Mouse (Mus musculus): ENCODE results near the gene Psors1c2. TPM values are rescaled to one million over a fixed set of nuclear protein-coding genes. Genes with fewer than 3 reads are reported as not detected.
A peak's percentile ranks its signal among the peaks of the same experiment; 100 is the strongest.

The Psors1c2 gene
- polyA plus RNA-seq, 1 experiment: not detected

GRCm38 (mm10) chr17:35556186-35556765 is 23.3 kb downstream of the Psors1c2 start:
- WGBS: 85% methylated on average over 13 of the region's 13 CpGs
- no peak for TF ChIP-seq POLR2A (IDR thresholded peaks at IDR 0.05; ENCODE audit: borderline replicate concordance, control insufficient read depth, low read depth, low read length)
- no peak for TF ChIP-seq CTCF (IDR thresholded peaks at IDR 0.05; ENCODE audit: control insufficient read depth, insufficient read depth, low read length)
- no peak overlapping the region for H3K4me3 ChIP-seq (replicated peaks; ENCODE audit: control insufficient read depth, low read depth, low read length)
- no peaks in the 10 kb centered on the region for H3K4me1 ChIP-seq (ENCODE audit: control insufficient read depth, insufficient read depth, low read length)
- H3K27ac ChIP-seq (ENCODE audit: control insufficient read depth, insufficient read depth, low read depth, low read length, poor library complexity): no peak overlapping the region

- TF ChIP-seq CTCF (IDR thresholded peaks at IDR 0.05; ENCODE audit: control insufficient read depth, insufficient read depth, low read length): peak; percentile 67
- TF ChIP-seq POLR2A (IDR thresholded peaks at IDR 0.05; ENCODE audit: borderline replicate concordance, control insufficient read depth, low read depth, low read length): no peak
- no peak overlapping the region for H3K4me3 ChIP-seq (replicated peaks; ENCODE audit: control insufficient read depth, low read depth, low read length)
- no peak overlapping the region for H3K27ac ChIP-seq (ENCODE audit: control insufficient read depth, insufficient read depth, low read depth, low read length, poor library complexity)
- WGBS: 21% methylated on average over 5 of the region's 5 CpGs
- H3K4me1 ChIP-seq (ENCODE audit: control insufficient read depth, insufficient read depth, low read length): no peaks in the 10 kb centered on the region
These were observed 23.8 kb downstream of the Psors1c2 start for GRCm38 (mm10) chr17:35556812-35557211.

- Histone ChIP-seq H3K4me1 (ENCODE audit: control insufficient read depth, insufficient read depth, low read length) (no peaks in the 10 kb centered on the region), H3K4me3 (replicated peaks; ENCODE audit: control insufficient read depth, low read depth, low read length) (no peak overlapping the region), H3K27ac (ENCODE audit: control insufficient read depth, insufficient read depth, low read depth, low read length, poor library complexity) (no peak overlapping the region)
- 72% methylated on average over 9 of the region's 9 CpGs for WGBS
- no peak for TF ChIP-seq POLR2A (IDR thresholded peaks at IDR 0.05; ENCODE audit: borderline replicate concordance, control insufficient read depth, low read depth, low read length)
- no peak for TF ChIP-seq CTCF (IDR thresholded peaks at IDR 0.05; ENCODE audit: control insufficient read depth, insufficient read depth, low read length)
These were observed 24.4 kb downstream of the Psors1c2 start for GRCm38 (mm10) chr17:35557351-35557750.

- WGBS: 55% methylated on average over 8 of the region's 8 CpGs
- TF ChIP-seq POLR2A (IDR thresholded peaks at IDR 0.05; ENCODE audit: borderline replicate concordance, control insufficient read depth, low read depth, low read length): no peak
- TF ChIP-seq CTCF (IDR thresholded peaks at IDR 0.05; ENCODE audit: control insufficient read depth, insufficient read depth, low read length): no peak
These were observed 25.2 kb downstream of the Psors1c2 start for GRCm38 (mm10) chr17:35558216-35558615.

DNA sequence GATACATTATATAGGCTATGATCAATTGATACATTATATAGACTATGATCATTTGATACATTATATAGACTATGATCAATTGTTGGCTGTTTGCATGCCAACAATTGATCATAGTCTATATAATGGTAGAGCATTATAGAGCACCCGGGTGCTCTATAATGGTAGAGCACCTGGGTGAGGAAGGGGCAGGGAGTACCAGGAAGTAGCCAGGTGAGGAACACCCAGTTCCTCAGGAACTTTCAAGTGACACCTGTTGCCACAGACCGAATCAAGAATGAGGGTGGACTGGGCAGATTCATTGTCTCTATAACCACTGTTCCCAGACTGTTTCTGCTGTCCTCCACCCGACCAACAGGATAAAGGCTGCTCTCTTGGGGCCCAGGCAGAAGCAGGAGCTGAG is 34.1 kb downstream of the Psors1c2 start, which contains the start of gene 2300002M23Rik:
2300002M23Rik (plus strand) TSS at position 301 of the 400 bp plus-strand sequence.
- TF ChIP-seq CTCF (IDR thresholded peaks at IDR 0.05; ENCODE audit: control insufficient read depth, insufficient read depth, low read length) (no peak), POLR2A (IDR thresholded peaks at IDR 0.05; ENCODE audit: borderline replicate concordance, control insufficient read depth, low read depth, low read length) (no peak)
- Histone ChIP-seq H3K4me1 (ENCODE audit: control insufficient read depth, insufficient read depth, low read length) (no peaks in the 10 kb centered on the region), H3K27ac (ENCODE audit: control insufficient read depth, insufficient read depth, low read depth, low read length, poor library complexity) (no peak within 1 kb of the TSS), H3K4me3 (replicated peaks; ENCODE audit: control insufficient read depth, low read depth, low read length) (no peak within 1 kb of the TSS)
- 51% methylated on average over 3 of the region's 3 CpGs for WGBS

More at GRCm38 (mm10) chr17:35558216-35558615, 25.2 kb downstream of the Psors1c2 start:
- Histone ChIP-seq H3K4me1 (ENCODE audit: control insufficient read depth, insufficient read depth, low read length) (no peaks in the 10 kb centered on the region), H3K27ac (ENCODE audit: control insufficient read depth, insufficient read depth, low read depth, low read length, poor library complexity) (no peak overlapping the region), H3K4me3 (replicated peaks; ENCODE audit: control insufficient read depth, low read depth, low read length) (no peak overlapping the region)

DNA sequence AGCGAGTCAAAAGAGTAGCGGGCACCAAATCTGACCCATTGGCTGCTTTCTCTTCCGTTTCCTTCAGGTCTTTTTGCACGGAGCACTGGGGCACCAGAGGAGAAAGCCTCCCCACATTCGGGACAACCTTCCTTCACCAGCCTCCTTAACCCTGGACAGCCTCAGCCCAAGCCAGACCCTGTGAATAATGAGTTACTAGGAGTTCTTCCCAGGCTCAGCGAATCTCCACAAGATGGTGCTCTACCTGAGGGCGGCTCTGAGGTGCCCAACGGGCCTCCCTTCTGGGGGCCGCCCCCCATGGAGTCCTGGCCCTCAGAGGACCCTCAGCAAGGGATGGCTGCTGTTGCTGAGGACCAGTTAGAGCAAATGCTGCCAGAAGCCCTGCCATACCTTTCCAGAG is 34.8 kb downstream of the Psors1c2 start:
- Histone ChIP-seq H3K4me1 (ENCODE audit: control insufficient read depth, insufficient read depth, low read length) (no peaks in the 10 kb centered on the region), H3K27ac (ENCODE audit: control insufficient read depth, insufficient read depth, low read depth, low read length, poor library complexity) (no peak overlapping the region), H3K4me3 (replicated peaks; ENCODE audit: control insufficient read depth, low read depth, low read length) (no peak overlapping the region)
- WGBS: 31% methylated on average over 9 of the region's 9 CpGs
- TF ChIP-seq POLR2A (IDR thresholded peaks at IDR 0.05; ENCODE audit: borderline replicate concordance, control insufficient read depth, low read depth, low read length) (no peak), CTCF (IDR thresholded peaks at IDR 0.05; ENCODE audit: control insufficient read depth, insufficient read depth, low read length) (no peak)

- WGBS: 4% methylated on average over 28 of the region's 28 CpGs
- no peaks in the 10 kb centered on the region for H3K4me1 ChIP-seq (ENCODE audit: control insufficient read depth, insufficient read depth, low read length)
- TF ChIP-seq CTCF (IDR thresholded peaks at IDR 0.05; ENCODE audit: control insufficient read depth, insufficient read depth, low read length) (no peak), POLR2A (IDR thresholded peaks at IDR 0.05; ENCODE audit: borderline replicate concordance, control insufficient read depth, low read depth, low read length) (no peak)
- no peak overlapping the region for H3K4me3 ChIP-seq (replicated peaks; ENCODE audit: control insufficient read depth, low read depth, low read length)
- no peak overlapping the region for H3K27ac ChIP-seq (ENCODE audit: control insufficient read depth, insufficient read depth, low read depth, low read length, poor library complexity)
These were observed 36.3 kb downstream of the Psors1c2 start for GRCm38 (mm10) chr17:35569091-35569944.

GRCm38 (mm10) chr17:35570836-35571235 is 37.8 kb downstream of the Psors1c2 start:
- TF ChIP-seq POLR2A (IDR thresholded peaks at IDR 0.05; ENCODE audit: borderline replicate concordance, control insufficient read depth, low read depth, low read length) (no peak), CTCF (IDR thresholded peaks at IDR 0.05; ENCODE audit: control insufficient read depth, insufficient read depth, low read length) (no peak)
- 77% methylated on average over 14 of the region's 14 CpGs for WGBS
- no peak overlapping the region for H3K4me3 ChIP-seq (replicated peaks; ENCODE audit: control insufficient read depth, low read depth, low read length)
- no peaks in the 10 kb centered on the region for H3K4me1 ChIP-seq (ENCODE audit: control insufficient read depth, insufficient read depth, low read length)
- H3K27ac ChIP-seq (ENCODE audit: control insufficient read depth, insufficient read depth, low read depth, low read length, poor library complexity): no peak overlapping the region
